Mouse (Mus musculus) ovary, postnatal 10 days (tissue): Measurements from ENCODE around the gene Kcnc3.

Experiments used
- DNase-seq: peaks from one replicate; pipeline ENCODE4 v3.0.0; 2022; ENCODE audit warnings: low spot score

Gene Kcnc3

GRCm38 (mm10) chr7:44570989-44571388 is 19.5 kb upstream of the Kcnc3 start:
- DNase-seq: no peak

GRCm38 (mm10) chr7:44571811-44572210 is 18.7 kb upstream of the Kcnc3 start:
- DNase-seq: no peak

- no peak for DNase-seq
These were observed 18.2 kb upstream of the Kcnc3 start, which contains the start of gene Napsa for GRCm38 (mm10) chr7:44572213-44572701. Gene Napsa, plus strand, starts transcription at chr7:44572380.

- no peak for DNase-seq
These were observed 17.4 kb upstream of the Kcnc3 start for GRCm38 (mm10) chr7:44572956-44573484.

- no peak for DNase-seq
These were observed 14.1 kb upstream of the Kcnc3 start for GRCm38 (mm10) chr7:44576333-44576844.

GRCm38 (mm10) chr7:44581637-44582036 is 8.8 kb upstream of the Kcnc3 start:
- no peak for DNase-seq

- no peak for DNase-seq
These were observed 7.8 kb upstream of the Kcnc3 start for GRCm38 (mm10) chr7:44582709-44583108.

GRCm38 (mm10) chr7:44583146-44583545 is 7.3 kb upstream of the Kcnc3 start:
- no peak for DNase-seq

GRCm38 (mm10) chr7:44584265-44584804 is 6.1 kb upstream of the Kcnc3 start:
- no peak for DNase-seq

GRCm38 (mm10) chr7:44584921-44585320 is 5.5 kb upstream of the Kcnc3 start:
- DNase-seq: no peak

- DNase-seq: no peak
These were observed 4.9 kb upstream of the Kcnc3 start for GRCm38 (mm10) chr7:44585606-44586005.

- DNase-seq: no peak
These were observed 3.9 kb upstream of the Kcnc3 start for GRCm38 (mm10) chr7:44586518-44586917.

- DNase-seq: no peak
These were observed 3.5 kb upstream of the Kcnc3 start for GRCm38 (mm10) chr7:44586930-44587329.

- no peak for DNase-seq
These were observed 2.8 kb upstream of the Kcnc3 start for GRCm38 (mm10) chr7:44587676-44588075.

- no peak for DNase-seq
These were observed 2.1 kb upstream of the Kcnc3 start for GRCm38 (mm10) chr7:44588338-44588737.

- no peak for DNase-seq
These were observed 1.3 kb upstream of the Kcnc3 start for GRCm38 (mm10) chr7:44589149-44589548.

GRCm38 (mm10) chr7:44589946-44590345 is 518 bp upstream of the Kcnc3 start:
- no peak for DNase-seq

GRCm38 (mm10) chr7:44591348-44592116 is 1.1 kb downstream of the Kcnc3 start:
- no peak for DNase-seq

- no peak for DNase-seq
These were observed 2.6 kb downstream of the Kcnc3 start for GRCm38 (mm10) chr7:44593051-44593450.

GRCm38 (mm10) chr7:44593775-44594174 is 3.3 kb downstream of the Kcnc3 start:
- peak; percentile 86 for DNase-seq

- no peak for DNase-seq
These were observed 3.8 kb downstream of the Kcnc3 start for GRCm38 (mm10) chr7:44594291-44594690.

GRCm38 (mm10) chr7:44595131-44595561 is 4.7 kb downstream of the Kcnc3 start:
- DNase-seq: no peak

GRCm38 (mm10) chr7:44596051-44596450 is 5.6 kb downstream of the Kcnc3 start:
- no peak for DNase-seq
